Mouse (Mus musculus) c-Kit-positive CD71-positive TER-119-positive erythroid progenitor cells, embryonic 14.5 days (primary cell): Measurements from ENCODE around the gene Osm.

Experiments
- DNase-seq: peaks from one replicate; pipeline ENCODE4 v3.0.0-alpha.2; 2013; ENCODE audit warnings: low spot score

Gene Osm

DNA sequence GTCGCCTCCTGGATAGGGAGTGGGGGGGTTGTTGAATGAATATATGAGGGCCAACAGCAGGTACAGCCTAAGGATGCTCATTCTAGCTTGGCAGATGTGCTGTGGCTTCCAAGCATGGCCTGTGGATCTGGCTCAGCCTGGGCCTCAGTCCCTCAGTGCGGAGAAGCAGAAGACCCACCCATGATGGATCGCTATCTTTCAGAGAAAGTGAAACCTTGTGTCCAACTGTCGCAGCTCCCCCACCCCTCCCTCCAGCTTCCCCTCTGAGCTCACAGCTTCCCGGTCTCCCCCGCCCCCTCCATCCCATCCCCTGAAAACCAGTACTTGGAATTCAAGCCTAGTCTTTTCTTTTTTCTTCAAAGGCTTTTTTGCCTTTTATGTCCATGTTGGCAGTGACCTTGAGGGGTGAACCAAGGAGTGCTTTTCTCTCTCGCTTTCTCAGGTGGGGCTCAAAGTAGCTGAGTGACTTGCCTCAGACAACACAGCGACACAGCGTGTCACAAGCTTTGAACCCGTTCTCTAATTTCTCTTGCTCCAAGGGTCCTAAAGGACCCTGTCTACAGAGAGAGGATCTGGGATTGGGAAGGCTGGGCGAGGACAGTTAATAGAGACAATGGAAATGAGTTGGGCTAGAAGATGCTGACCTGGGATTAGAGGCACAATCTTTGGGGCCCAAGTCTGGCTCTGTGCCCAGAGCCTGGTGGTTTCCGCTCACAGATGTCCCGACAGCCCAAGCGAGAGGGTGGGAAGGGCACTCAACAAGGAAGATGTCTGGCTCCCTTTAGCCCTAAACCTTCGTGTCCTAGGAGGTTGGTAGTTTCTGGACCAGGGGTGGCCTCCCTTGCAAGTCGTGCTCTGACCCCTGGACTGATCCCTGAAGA lies at the start of gene Osm:
Gene Osm, plus strand, starts transcription at position 756 of the 881 bp plus-strand sequence.
- DNase-seq, result peak; percentile 47

DNA sequence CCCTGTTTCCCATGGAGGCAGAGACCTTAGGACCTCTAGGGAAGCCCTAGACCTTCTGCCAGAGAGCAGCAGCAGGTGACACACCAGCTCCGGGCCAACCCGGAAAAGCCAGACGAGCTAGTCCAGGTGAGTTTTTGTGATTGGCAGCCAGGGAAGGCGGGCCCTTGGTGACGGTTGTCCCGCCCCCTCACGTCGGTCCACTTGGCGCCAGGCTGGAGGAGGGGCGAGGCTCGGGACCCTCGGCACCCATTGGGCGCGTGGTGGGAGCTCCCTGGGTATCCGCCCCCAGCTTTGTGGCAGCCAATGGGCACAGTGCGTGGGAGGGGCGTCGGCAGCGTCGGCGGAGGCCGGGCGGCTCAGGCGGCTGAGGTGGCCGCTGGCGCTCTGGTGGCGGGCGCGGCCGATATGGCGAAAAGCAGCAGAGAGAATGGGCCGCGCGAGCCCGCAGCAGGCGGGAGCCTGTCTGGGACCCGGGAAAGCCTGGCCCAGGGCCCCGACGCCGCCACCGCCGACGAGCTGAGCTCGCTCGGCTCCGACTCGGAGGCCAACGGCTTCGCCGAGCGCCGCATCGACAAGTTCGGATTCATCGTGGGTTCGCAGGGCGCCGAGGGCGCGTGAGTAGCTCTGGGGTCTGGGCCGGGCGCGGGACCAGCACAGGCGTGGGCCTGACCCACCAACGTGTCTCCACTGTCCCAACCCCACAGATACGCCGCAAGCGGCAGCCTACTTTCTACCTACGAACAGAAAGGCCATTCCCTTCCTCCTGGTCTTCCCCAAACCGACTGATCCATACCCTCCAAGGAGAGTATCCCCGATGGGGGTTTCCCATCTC lies 49.5 kb upstream of the Osm start, which contains the start of gene Tbc1d10a:
Gene Tbc1d10a, plus strand, starts transcription at position 304 of the 832 bp plus-strand sequence.
- DNase-seq, result peak; percentile 98

DNA sequence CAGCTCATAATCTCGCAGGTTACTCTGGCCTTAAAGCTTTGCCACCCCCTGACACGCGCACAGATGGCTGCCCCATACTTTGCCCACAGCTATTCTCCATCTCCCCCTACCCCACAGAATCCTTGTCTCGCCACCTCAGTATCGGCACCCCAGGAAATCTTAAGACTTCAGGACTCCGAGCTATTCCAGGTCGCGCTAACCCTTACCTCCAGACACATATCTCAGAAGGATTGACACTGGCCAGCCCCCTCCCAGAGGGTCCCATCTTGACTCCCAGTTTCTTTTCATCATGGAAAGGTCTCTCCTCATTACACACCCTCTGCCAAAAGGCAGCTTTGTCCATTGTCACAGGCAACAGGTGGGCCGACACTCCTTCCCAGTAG lies 48.9 kb upstream of the Osm start:
- no peak for DNase-seq

- no peak for DNase-seq
These were observed 47.0 kb upstream of the Osm start for GRCm38 (mm10) chr11:4189182-4189581.

DNA sequence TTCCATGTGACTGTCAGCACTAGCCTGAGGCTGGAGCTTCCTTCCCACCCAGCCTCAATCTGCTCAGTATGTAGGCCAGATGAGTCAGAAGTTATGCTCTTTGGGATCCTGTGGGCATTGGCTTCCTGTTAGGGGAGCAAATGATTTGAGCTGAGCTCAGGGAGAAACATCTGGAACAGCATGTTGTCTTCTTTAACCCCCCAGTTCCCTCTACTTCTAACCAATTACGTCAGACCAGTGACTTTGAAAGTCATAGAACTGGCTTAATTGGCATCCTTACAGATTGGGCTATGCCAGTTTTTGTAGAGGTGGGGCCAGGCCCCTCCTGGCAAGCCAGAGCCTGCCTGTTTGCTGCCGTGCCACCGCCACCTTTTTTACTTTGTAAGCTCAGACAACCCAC lies 45.5 kb upstream of the Osm start:
- no peak for DNase-seq

GRCm38 (mm10) chr11:4192757-4193156 lies 43.5 kb upstream of the Osm start:
- no peak for DNase-seq

DNA sequence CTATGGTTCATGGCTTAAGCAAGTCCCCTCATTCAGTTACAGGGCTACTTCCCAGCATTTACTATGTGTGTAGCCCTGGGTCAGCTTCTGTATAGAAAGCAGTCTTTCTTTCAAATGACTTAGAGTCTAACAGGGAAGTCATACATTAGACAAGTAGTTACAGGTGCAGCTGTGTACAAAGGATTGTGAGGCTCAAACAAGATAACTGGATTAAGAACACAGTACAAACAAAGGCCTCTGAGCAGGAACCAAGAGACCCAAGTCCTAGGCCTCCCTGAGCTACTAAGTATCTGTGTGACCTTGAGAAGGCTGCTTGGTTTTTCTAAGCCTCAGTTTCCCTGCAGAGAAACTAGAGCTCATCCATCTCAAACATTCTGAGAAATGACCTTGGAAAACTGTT lies 42.8 kb upstream of the Osm start:
- DNase-seq, result no peak

DNA sequence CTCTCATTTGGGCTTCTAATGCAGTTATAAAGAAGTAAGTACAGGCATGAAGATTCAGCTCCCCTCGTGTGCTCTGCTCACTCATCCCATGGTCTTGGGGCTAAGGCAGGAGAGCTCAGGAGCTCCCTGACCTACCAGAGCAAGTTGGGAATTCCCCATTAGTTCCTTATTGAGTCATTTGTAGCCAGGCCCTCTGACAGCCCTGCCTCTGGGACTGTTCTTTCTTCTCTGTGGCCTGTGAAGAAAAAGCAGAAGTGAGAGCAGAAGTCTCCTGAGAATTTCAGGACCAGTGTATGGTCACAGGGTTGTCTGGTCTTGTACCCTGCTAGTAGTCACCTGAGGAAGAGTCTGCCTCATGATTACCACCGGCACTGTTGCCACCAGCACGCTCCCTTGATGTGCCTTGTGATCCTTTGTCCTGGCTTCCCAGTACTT lies 40.6 kb upstream of the Osm start:
- no peak for DNase-seq

DNA sequence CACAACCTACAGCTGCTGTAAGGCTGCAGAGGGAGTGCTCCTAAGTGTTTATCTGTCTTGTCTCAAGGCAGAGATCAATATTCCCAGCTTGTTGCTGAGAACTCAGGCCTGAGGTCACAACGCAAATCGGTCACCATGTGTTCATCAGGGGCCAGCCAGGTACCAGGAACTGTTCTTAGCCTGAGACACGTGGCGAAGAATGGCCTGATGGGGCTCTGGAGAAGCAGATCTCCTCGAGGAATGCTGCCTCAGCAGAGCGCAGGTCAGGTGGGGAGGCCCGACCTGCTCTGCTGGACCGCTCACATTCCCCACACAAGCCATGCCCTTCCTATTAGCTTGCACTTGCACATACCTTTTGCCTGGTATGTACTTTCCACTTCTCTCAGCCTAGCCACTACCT lies 39.6 kb upstream of the Osm start:
- no peak for DNase-seq

DNA sequence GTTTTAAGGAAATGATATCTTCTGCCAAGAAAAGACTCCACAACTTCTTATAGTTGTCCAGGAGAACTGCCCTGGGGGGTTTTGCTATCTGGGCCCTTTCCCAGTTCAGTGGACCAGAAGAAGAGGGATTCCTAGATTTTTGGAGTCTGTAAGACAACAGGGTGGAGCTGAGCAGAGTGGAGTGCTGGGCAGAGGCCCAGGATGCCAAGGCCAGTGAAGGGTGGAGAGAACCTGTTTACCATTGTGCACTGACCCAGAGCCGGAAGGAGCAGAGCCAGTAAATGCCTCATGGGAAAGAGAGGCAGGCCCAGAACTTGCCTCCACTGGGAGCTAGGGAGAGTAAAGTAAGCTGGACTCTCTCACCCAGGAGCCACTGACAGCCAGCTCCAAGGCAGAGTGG lies 38.5 kb upstream of the Osm start:
- no peak for DNase-seq

- no peak for DNase-seq
These were observed 34.1 kb upstream of the Osm start for GRCm38 (mm10) chr11:4201981-4202700.

DNA sequence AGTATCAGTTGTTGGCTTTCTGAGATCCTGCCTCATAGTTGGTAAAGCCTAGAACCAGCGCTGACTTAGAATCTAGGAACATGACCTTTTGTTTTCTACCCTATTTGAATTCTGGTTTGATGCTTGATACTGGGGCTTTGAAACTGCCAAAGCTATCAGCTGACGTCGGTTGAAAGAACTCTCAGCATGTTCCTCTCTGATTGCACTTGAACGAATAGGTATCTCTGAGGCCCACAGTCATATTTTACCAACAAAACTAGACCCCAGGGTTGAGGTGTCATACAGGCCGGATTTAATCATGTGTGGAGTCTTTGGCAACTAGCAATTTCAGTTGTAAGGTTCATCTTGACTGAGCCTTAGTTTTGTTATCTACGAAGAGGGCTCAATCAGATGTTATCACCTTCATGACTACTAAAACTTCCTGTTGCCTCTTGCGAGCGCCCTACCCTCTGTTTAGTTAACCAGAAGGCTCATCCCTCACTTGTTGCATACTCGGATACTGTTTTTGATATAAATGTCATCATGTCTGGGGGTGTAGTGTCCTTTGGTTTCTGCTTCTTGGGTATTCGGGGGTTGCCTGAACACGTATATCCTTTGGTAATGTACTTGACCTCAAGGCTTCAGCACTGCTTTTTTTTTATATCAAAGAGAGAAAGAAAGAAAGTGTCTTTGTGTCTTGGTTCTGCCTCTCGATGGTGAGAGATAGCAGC lies 33.1 kb upstream of the Osm start:
- DNase-seq, result no peak

DNA sequence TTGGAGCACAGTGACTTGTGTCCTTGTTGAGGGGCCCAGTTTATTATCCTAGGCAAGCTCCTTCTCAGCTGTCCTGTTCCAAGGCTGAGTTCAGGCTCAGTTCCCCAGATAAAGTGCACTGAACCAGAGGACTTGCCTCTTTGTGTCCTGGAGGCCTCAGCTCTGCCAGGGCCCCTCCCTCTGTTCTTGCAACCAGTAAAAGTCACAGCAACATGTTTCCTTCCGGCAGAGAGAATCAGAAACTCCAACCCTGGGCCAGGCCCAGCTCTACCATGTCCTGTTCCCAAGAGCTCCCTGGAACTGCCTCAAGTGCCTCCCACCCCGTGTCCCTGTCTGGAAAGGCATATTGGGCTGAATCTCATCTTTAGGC lies 32.5 kb upstream of the Osm start:
- no peak for DNase-seq

GRCm38 (mm10) chr11:4205097-4205655 lies 31.0 kb upstream of the Osm start:
- no peak for DNase-seq

DNA sequence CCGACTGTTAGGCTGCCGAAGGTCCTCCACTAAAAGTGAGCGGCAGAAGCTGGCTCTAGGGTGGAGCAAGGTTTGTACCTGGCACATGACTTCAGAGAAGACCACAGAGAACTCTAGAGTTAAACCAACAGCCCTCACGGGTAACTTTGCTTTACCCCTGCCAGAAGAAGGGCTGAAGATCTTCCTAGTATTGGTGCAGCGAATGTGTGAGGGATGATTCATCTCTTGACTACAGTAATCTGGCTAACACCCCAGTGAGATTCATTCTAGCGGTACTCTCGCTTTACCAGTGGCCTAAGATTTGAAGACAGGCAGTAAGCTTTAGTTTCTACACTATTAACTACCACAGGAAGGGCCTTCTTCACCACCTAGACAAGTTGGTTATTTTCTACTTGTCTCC lies 30.3 kb upstream of the Osm start:
- no peak for DNase-seq

GRCm38 (mm10) chr11:4206563-4206962 lies 29.7 kb upstream of the Osm start:
- no peak for DNase-seq

GRCm38 (mm10) chr11:4207655-4208054 lies 28.6 kb upstream of the Osm start:
- no peak for DNase-seq

- DNase-seq, result no peak
These were observed 26.7 kb upstream of the Osm start for GRCm38 (mm10) chr11:4209556-4209955.

- no peak for DNase-seq
These were observed 25.4 kb upstream of the Osm start for GRCm38 (mm10) chr11:4210786-4211185.

DNA sequence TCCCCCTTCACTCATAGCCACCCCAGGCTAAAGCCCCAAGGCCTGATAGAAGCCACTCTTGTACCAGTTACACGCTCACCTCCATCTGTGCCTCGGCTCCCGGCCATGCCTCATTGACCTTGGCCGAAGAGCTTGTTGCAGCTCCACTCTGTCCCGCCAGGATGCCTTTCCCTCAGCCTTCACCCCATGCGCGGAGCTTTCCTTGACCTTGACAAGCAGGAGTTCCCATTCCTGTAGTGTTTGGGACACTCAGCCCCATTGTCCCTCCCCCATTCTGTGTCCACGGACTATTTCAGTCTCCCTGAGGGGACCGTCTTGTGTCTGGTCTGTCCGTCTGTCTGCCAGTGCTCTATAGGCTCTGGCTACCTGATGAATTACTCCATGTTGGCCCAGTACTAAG lies 23.1 kb upstream of the Osm start:
- no peak for DNase-seq

GRCm38 (mm10) chr11:4214572-4214971 lies 21.6 kb upstream of the Osm start:
- no peak for DNase-seq

- DNase-seq, result no peak
These were observed 21.2 kb upstream of the Osm start for GRCm38 (mm10) chr11:4215061-4215460.
